Mouse (Mus musculus): ENCODE results near the gene Naa20.

DNA sequence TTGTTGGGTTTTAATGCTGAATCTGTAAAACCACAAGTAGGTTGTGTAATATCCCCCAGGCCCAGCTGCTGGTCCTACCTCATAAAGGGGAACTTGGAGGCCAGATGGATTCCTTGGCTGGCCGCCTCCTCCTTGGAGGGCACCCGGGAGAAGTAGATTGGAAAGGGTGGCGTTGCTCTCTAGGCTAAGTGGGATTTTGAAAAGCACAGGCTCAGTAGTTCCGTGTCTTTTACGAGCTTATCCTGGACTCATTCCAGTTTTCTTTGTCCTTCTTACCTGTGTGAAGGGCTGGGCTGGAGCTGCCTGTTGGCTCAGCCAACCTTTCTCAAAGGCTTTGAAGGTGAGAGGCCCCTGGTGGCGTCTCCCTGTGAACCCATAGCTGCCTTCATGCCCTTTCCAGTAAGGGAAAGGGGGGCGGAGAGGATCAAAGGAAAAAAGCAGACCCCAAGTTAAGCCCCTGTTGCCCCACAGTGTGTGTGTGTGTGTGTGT lies 42.4 kb upstream of the Naa20 start:
- TF ChIP-seq MAX (IDR thresholded peaks at IDR 0.05; ENCODE audit: low read length) (no peak), CTCF (conservative IDR thresholded peaks at IDR 0.05 in 1 of 2, IDR thresholded peaks at IDR 0.05 in 1 of 2; ENCODE audit: low read depth in 2 of 2, low read length in 2 of 2) (no peak), CHD1 (IDR thresholded peaks at IDR 0.05; ENCODE audit: low read depth, low read length) (no peak), ETS1 (conservative IDR thresholded peaks at IDR 0.05; ENCODE audit: low read depth, low read length) (no peak), CHD2 (IDR thresholded peaks at IDR 0.05; ENCODE audit: low read length) (no peak), E2F4 (IDR thresholded peaks at IDR 0.05; ENCODE audit: insufficient replicate concordance, low read depth, low read length) (no peak), RAD21 (IDR thresholded peaks at IDR 0.05; ENCODE audit: low read depth, low read length) (no peak)

Measured in CH12.LX (cell line).